Comparison of ENCODE assay signal across 9 mouse cellular contexts in the genomic region with DNA sequence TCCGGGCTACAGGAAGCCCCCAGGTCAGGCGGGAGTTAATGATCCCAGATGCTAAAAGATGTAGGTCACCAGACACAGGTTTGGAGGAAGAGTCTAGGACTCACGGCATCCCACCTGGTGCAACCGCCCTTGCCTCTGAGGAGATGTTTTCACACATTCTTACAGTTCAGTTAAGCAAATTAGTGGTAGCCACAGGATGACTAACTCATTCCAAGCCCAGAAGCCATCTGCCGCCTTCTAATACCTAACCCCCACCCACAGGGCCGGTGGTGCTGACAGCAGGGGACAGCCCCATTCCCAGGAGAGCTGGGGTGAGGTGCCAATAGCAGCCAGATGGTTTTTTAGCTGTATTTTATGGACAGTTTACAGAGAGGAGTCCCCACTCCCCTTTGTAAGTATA. TPM values are rescaled to one million over a fixed set of nuclear protein-coding genes. Genes with fewer than 3 reads are reported as not detected.
DNase-seq lines count a peak whose midpoint lies in the region; ATAC-seq and TF ChIP-seq lines count a peak whose summit lies in the region.
"Had no signal": no experiment of that assay in that cellular context is flagged by ENCODE, and none has a peak within 500 bp of the region (broad histone marks: within the 10 kb centered on the region; RNA-seq: fewer than 3 reads in every experiment).

No protein-coding gene starts in this region.

- peak overlapping the region; percentile 90; the same call in 1 of the 2 replicates for H3K27ac ChIP-seq in heart, embryonic 15.5 days
- peak overlapping the region; percentile 98 for H3K27ac ChIP-seq in liver, embryonic 14.5 days

- whole genome bisulfite sequencing in heart, embryonic 15.5 days, result 64% methylated on average over 6 of the region's 6 CpGs
- 28% methylated on average over 6 of the region's 6 CpGs for WGBS in liver, embryonic 14.5 days (ENCODE audit: insufficient replicate concordance)

- TF ChIP-seq CTCF in liver, embryonic 14.5 days (IDR thresholded peaks at IDR 0.05; ENCODE audit: low read depth), result no peak; the same call in 1 of the 2 replicates

- H3K9ac ChIP-seq in heart, embryonic 15.5 days, result no peak overlapping the region
- H3K9ac ChIP-seq in liver, embryonic 14.5 days (replicated peaks), result peak overlapping the region; percentile 93

- no peaks in the 10 kb centered on the region for H3K36me3 ChIP-seq in heart, embryonic 15.5 days
- peaks cover 32% of the 10 kb centered on the region for H3K36me3 ChIP-seq in liver, embryonic 14.5 days (replicated peaks; ENCODE audit: control insufficient read depth, insufficient read depth, low read depth)

- H3K4me1 ChIP-seq in heart, embryonic 15.5 days (replicated peaks), result peaks cover 85% of the 10 kb centered on the region
- peaks cover 60% of the 10 kb centered on the region in 2 experiments for H3K4me1 ChIP-seq in liver, embryonic 14.5 days (replicated peaks; ENCODE audit: control insufficient read depth in 2 of 2, insufficient read depth in 2 of 2, low read length in 1 of 2)

- H3K4me2 ChIP-seq in heart, embryonic 15.5 days, result peak overlapping the region; percentile 97
- H3K4me2 ChIP-seq in liver, embryonic 14.5 days (ENCODE audit: low read depth), result peak overlapping the region; percentile 93

- H3K27me3 ChIP-seq in heart, embryonic 15.5 days, result no peaks in the 10 kb centered on the region
- no peaks in the 10 kb centered on the region for H3K27me3 ChIP-seq in liver, embryonic 14.5 days (ENCODE audit: control insufficient read depth, insufficient read depth, low read length)

- no peak for TF ChIP-seq EP300 in liver, embryonic 14.5 days (IDR thresholded peaks at IDR 0.05; ENCODE audit: low read depth)

- DNase-seq in heart, adult 11 months, result no peak
- DNase-seq in 3134 (ENCODE audit: extremely low read depth, insufficient read length, low spot score), result peak; percentile 78
- no peak for DNase-seq in liver, embryonic 14.5 days (ENCODE audit: low read depth in 3 of 3, low spot score in 3 of 3)
- no peak for DNase-seq in left cerebral cortex, postnatal 14 days (ENCODE audit: low spot score in 2 of 2)
- DNase-seq in urinary bladder, postnatal 4 days (ENCODE audit: low spot score in 2 of 2), result no peak
- DNase-seq in lung, postnatal 4 days, result no peak
- DNase-seq: right cerebral cortex, postnatal 4 days had no signal

- intact Hi-C loops in left cerebral cortex, postnatal 14 days (cut with DNase I), result no loop called here

- H3K9me3 ChIP-seq in heart, embryonic 15.5 days (replicated peaks), result no peaks in the 10 kb centered on the region
- no peaks in the 10 kb centered on the region for H3K9me3 ChIP-seq in liver, embryonic 14.5 days (ENCODE audit: control insufficient read depth, low read length)

- H3K4me3 ChIP-seq in heart, embryonic 15.5 days, result no peak overlapping the region
- peak overlapping the region; percentile 89 to 91 for H3K4me3 ChIP-seq in liver, embryonic 14.5 days (ENCODE audit: insufficient read depth in 1 of 2, low read depth in 2 of 2, low read length in 2 of 2)

- no peak for ATAC-seq in heart, embryonic 15.5 days (replicated peaks; ENCODE audit: insufficient number of reproducible peaks, insufficient read depth, low FRiP score, low read depth)
- peak; percentile 4 for ATAC-seq in CD4-positive, CD25-positive, alpha-beta regulatory T cell, adult 4 months
- no peak for ATAC-seq in liver, embryonic 14.5 days (ENCODE audit: insufficient read depth)

RNA-seq across cellular contexts. Expression of gene Zfpm1, which starts 3.8 kb away (rescaled TPM):
- 3.8 and 3.9 TPM in 2 replicates for polyA plus RNA-seq in heart, embryonic 15.5 days (2015; fragmentation: Nextera tagmentation; extraction: Ambion mirVana)
- polyA plus RNA-seq in CD4-positive, CD25-positive, alpha-beta regulatory T cell, adult 4 months (2017; shearing (Covaris generic)), result under 1 TPM; 0.46 to 0.82 TPM
- 69.6 and 80.3 TPM in 2 replicates for polyA plus RNA-seq in liver, embryonic 14.5 days (2012; rRNA removed)
- polyA plus RNA-seq in liver, embryonic 14.5 days (2014; fragmentation: Nextera tagmentation; extraction: Ambion mirVana), result 13.3 and 16.2 TPM in 2 replicates
- 10 to 100 TPM; 20.4 to 25.2 TPM for total RNA-seq in left cerebral cortex, postnatal 14 days (2021)
